Mouse (Mus musculus): ENCODE data around the gene St3gal4.

DNA sequence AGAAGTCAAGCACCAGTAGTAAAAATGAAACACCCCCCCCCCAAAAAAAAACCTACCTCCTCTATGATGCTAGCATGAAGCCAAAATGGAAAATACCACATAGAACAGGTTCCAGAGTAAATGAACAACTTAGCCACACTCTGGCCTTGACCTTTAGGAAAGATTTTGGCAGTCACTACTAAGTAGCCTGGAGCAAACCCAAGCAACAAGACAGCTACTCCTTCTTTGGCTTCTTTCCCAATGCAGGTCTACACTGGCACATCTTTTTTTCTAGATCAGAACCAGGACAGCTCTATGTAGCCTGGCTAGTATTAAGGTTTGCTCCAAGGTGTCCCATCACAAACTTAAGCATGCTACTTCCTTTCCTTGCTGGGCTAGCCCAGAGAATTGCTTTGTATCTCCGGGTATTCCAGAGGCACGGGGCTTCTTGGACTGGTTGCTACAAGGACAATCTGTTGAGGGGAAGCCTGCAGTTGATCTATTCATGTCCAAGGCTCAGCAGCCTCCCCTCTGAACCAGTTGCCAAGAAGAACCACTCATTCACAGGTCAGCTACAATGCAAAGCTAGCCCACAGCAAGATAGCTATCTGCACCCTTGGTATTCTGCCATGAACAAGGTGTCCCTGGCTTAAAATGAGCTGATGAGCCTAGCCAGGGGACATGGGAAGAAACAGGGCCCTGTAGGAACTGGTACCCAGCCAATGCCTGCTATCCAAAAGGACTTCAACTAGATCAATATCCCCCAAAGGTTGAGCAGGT, 60.3 kb downstream of the St3gal4 start:
- TF ChIP-seq CTCF (IDR thresholded peaks at IDR 0.05; ENCODE audit: borderline replicate concordance, extremely low read depth, insufficient read depth, insufficient read length) (no peak), POLR2A (IDR thresholded peaks at IDR 0.05; ENCODE audit: borderline replicate concordance, extremely low read depth, insufficient read depth, insufficient read length, poor library complexity, severe bottlenecking) (no peak)
